Mouse (Mus musculus) heart, adult 2 months (tissue): ENCODE measurements around the gene Fxyd2.

ENCODE experiments used
- EP300 ChIP-seq: fragments of 200-500 bp; IDR thresholded peaks from 2 replicates; pipeline ENCODE4 v1.6.1; 2011; ENCODE audit warnings: low read depth, low read length, control low read depth; ENCODE audit not compliant: insufficient read depth
- POLR2A ChIP-seq: fragments of 200-500 bp; IDR thresholded peaks from 2 replicates; pipeline ENCODE4 v1.6.1; 2011; ENCODE audit warnings: mild to moderate bottlenecking, low read depth, low read length, control low read depth; ENCODE audit not compliant: insufficient read depth

- no peak for TF ChIP-seq POLR2A
- no peak for TF ChIP-seq EP300
These were observed 18.8 kb upstream of the Fxyd2 start for GRCm38 (mm10) chr9:45380411-45381251.
